Mouse (Mus musculus): Measurements from ENCODE around the gene Lrrn3.

GRCm38 (mm10) chr12:41494620-41495019, 8.4 kb upstream of the Lrrn3 start:
- TF ChIP-seq CTCF (IDR thresholded peaks at IDR 0.05; ENCODE audit: low read depth, low read length) (peak; percentile 46), POLR2A (IDR thresholded peaks at IDR 0.05; ENCODE audit: insufficient read depth, low read length) (no peak), EP300 (IDR thresholded peaks at IDR 0.05; ENCODE audit: insufficient read depth, low read depth, low read length) (0 out of 2 replicates have a peak, but pooled peaks have one; percentile 40)

Measured in ES-Bruce4 (cell line).